8 mouse cellular contexts compared by ENCODE assay signal in genomic region chr19:16780251-16780783, GRCm38 (mm10). TPM values are rescaled to one million over a fixed set of nuclear protein-coding genes. Genes with fewer than 3 reads are reported as not detected.
DNase-seq lines count a peak whose midpoint lies in the region; ATAC-seq lines count a peak whose summit lies in the region.

No protein-coding gene starts in this region.

- 0 out of 2 replicates have a peak, but pooled peaks cover 2% of the 10 kb centered on the region for H3K27me3 ChIP-seq in intestine, embryonic 16.5 days (replicated peaks; ENCODE audit: control insufficient read depth, insufficient read depth, low read length)
- peaks cover 10% of the 10 kb centered on the region; the same call in 1 of the 2 replicates for H3K27me3 ChIP-seq in limb, embryonic 15.5 days
- H3K27me3 ChIP-seq in midbrain, embryonic 15.5 days (replicated peaks): peaks cover 17% of the 10 kb centered on the region
- H3K27me3 ChIP-seq in stomach, embryonic 16.5 days (ENCODE audit: control insufficient read depth, insufficient read depth, low read length): no peaks in the 10 kb centered on the region

- H3K36me3 ChIP-seq in intestine, embryonic 16.5 days (ENCODE audit: control insufficient read depth, insufficient read depth, low read length): no peaks in the 10 kb centered on the region
- no peaks in the 10 kb centered on the region for H3K36me3 ChIP-seq in limb, embryonic 15.5 days
- no peaks in the 10 kb centered on the region for H3K36me3 ChIP-seq in midbrain, embryonic 15.5 days (replicated peaks)
- H3K36me3 ChIP-seq in stomach, embryonic 16.5 days (ENCODE audit: control insufficient read depth, insufficient read depth, low read length): no peaks in the 10 kb centered on the region

- H3K4me2 ChIP-seq in intestine, embryonic 16.5 days (ENCODE audit: low read depth, low read length): peak overlapping the region; percentile 83
- peak overlapping the region; percentile 95 for H3K4me2 ChIP-seq in limb, embryonic 15.5 days
- peak overlapping the region; percentile 98 for H3K4me2 ChIP-seq in midbrain, embryonic 15.5 days
- peak overlapping the region; percentile 92 for H3K4me2 ChIP-seq in stomach, embryonic 16.5 days (ENCODE audit: low read depth, low read length)

- H3K4me1 ChIP-seq in intestine, embryonic 16.5 days (ENCODE audit: control insufficient read depth, insufficient read depth, low read length): 0 out of 2 replicates have a peak, but pooled peaks cover 2% of the 10 kb centered on the region
- peaks cover 9% of the 10 kb centered on the region for H3K4me1 ChIP-seq in limb, embryonic 15.5 days
- H3K4me1 ChIP-seq in midbrain, embryonic 15.5 days: peaks cover 15% of the 10 kb centered on the region
- H3K4me1 ChIP-seq in stomach, embryonic 16.5 days (ENCODE audit: control insufficient read depth, insufficient read depth, low read length): peaks cover 3% of the 10 kb centered on the region; the same call in 1 of the 2 replicates

- H3K27ac ChIP-seq in intestine, embryonic 16.5 days (ENCODE audit: low read length): no peak overlapping the region
- no peak overlapping the region for H3K27ac ChIP-seq in limb, embryonic 15.5 days
- H3K27ac ChIP-seq in midbrain, embryonic 15.5 days: no peak overlapping the region
- no peak overlapping the region for H3K27ac ChIP-seq in stomach, embryonic 16.5 days (ENCODE audit: low read length)

- intact Hi-C loops in gastrocnemius, postnatal 14 days (cut with DNase I; ENCODE audit: low total_unique reads): no loop called here

- peak; percentile 81 for ATAC-seq in intestine, embryonic 16.5 days
- ATAC-seq in limb, embryonic 15.5 days (ENCODE audit: insufficient number of reproducible peaks, low FRiP score, low TSS enrichment, low read depth): peak; percentile 37; the same call in 1 of the 2 replicates
- peak; percentile 72; the same call in 1 of the 2 replicates for ATAC-seq in midbrain, embryonic 15.5 days (replicated peaks)
- peak; percentile 57; the same call in 1 of the 2 replicates for ATAC-seq in stomach, embryonic 16.5 days (ENCODE audit: insufficient read depth, low FRiP score)

- DNase-seq in left cerebral cortex, adult 18-20 months (ENCODE audit: low spot score in 2 of 2): peak; percentile 30 to 45
- no peak for DNase-seq in left cerebral cortex, adult 11 months (ENCODE audit: low spot score)
- DNase-seq in cerebellum, adult 9-11 months: peak; percentile 66
- peak; percentile 33 for DNase-seq in gastrocnemius, postnatal 14 days

- peak overlapping the region; percentile 69 for H3K9ac ChIP-seq in intestine, embryonic 16.5 days (ENCODE audit: low read depth, low read length)
- H3K9ac ChIP-seq in limb, embryonic 15.5 days: peak overlapping the region; percentile 55
- H3K9ac ChIP-seq in midbrain, embryonic 15.5 days: peak overlapping the region; percentile 45
- H3K9ac ChIP-seq in stomach, embryonic 16.5 days (ENCODE audit: low read length): peak overlapping the region; percentile 81

- H3K9me3 ChIP-seq in intestine, embryonic 16.5 days (ENCODE audit: control insufficient read depth, low read length): no peaks in the 10 kb centered on the region
- no peaks in the 10 kb centered on the region for H3K9me3 ChIP-seq in limb, embryonic 15.5 days
- no peaks in the 10 kb centered on the region for H3K9me3 ChIP-seq in midbrain, embryonic 15.5 days
- no peaks in the 10 kb centered on the region for H3K9me3 ChIP-seq in stomach, embryonic 16.5 days (replicated peaks; ENCODE audit: control insufficient read depth, low read length)

- under 1% methylated on average over 52 of the region's 55 CpGs for WGBS in intestine, embryonic 16.5 days
- WGBS in limb, embryonic 15.5 days: under 1% methylated on average over 54 of the region's 55 CpGs
- 1% methylated on average over 55 of the region's 55 CpGs for WGBS in midbrain, embryonic 15.5 days
- WGBS in stomach, embryonic 16.5 days: under 1% methylated on average over 55 of the region's 55 CpGs

- peak overlapping the region; percentile 72 for H3K4me3 ChIP-seq in intestine, embryonic 16.5 days (ENCODE audit: low read length)
- H3K4me3 ChIP-seq in limb, embryonic 15.5 days: peak overlapping the region; percentile 68
- peak overlapping the region; percentile 53 for H3K4me3 ChIP-seq in midbrain, embryonic 15.5 days
- peak overlapping the region; percentile 62 for H3K4me3 ChIP-seq in stomach, embryonic 16.5 days (replicated peaks; ENCODE audit: low read length)

RNA-seq across cellular contexts. Expression of gene Vps13a, which starts 0.4 kb away (rescaled TPM):
- total RNA-seq in left cerebral cortex, adult 18-20 months (2021): 10 to 100 TPM; 78.6 to 89.0 TPM
- total RNA-seq in gastrocnemius, postnatal 14 days (2021): 10 to 100 TPM; 11.8 to 12.9 TPM
- 7.6 and 9.2 TPM in 2 replicates for polyA plus RNA-seq in intestine, embryonic 16.5 days (2015; fragmentation: Nextera tagmentation; extraction: Ambion mirVana)
- polyA plus RNA-seq in limb, embryonic 15.5 days (2015; fragmentation: Nextera tagmentation; extraction: Ambion mirVana): 7.2 and 7.6 TPM in 2 replicates
- polyA plus RNA-seq in midbrain, embryonic 15.5 days (2015; fragmentation: Nextera tagmentation; extraction: Ambion mirVana): 8.6 and 11.0 TPM in 2 replicates
- 8.8 and 10.0 TPM in 2 replicates for polyA plus RNA-seq in stomach, embryonic 16.5 days (2015; fragmentation: Nextera tagmentation; extraction: Ambion mirVana)
